Mouse (Mus musculus): ENCODE measurements around the gene Tpm4. TPM values are rescaled to one million over a fixed set of nuclear protein-coding genes. Genes with fewer than 3 reads are reported as not detected.
A peak's percentile ranks its signal among the peaks of the same experiment; 100 is the strongest.
"Not testable (repeated sequence)": the region's sequence is repeated elsewhere in the genome, so short reads cannot be mapped to it uniquely, and the experiment has no call there.

Tpm4 gene
- 828 and 869 TPM in 2 replicates for polyA plus RNA-seq (2015; fragmentation: Nextera tagmentation; extraction: Ambion mirVana)

- H3K36me3 ChIP-seq (ENCODE audit: insufficient read depth, low read length), result peaks cover 19% of the 10 kb centered on the region
- peaks cover 19% of the 10 kb centered on the region for H3K4me1 ChIP-seq (ENCODE audit: insufficient read depth, low read length)
- peak within 1 kb of the TSS; percentile 83 for H3K4me2 ChIP-seq (replicated peaks; ENCODE audit: low read depth, low read length)
- H3K27ac ChIP-seq (ENCODE audit: low read length), result peak within 1 kb of the TSS; percentile 100
- no peaks in the 10 kb centered on the region for H3K9me3 ChIP-seq (ENCODE audit: low read length)
- peak within 1 kb of the TSS; percentile 93 for H3K4me3 ChIP-seq (ENCODE audit: low read length)
- peak within 1 kb of the TSS; percentile 95 for H3K9ac ChIP-seq (replicated peaks; ENCODE audit: low read length)
- peak; percentile 88 for ATAC-seq (ENCODE audit: low FRiP score, low TSS enrichment)
- under 1% methylated on average over 25 of the region's 49 CpGs for WGBS
- no peaks in the 10 kb centered on the region for H3K27me3 ChIP-seq (ENCODE audit: insufficient read depth, low read length)
Measured at GRCm38 (mm10) chr8:72134756-72135445, at the start of gene Tpm4. Gene Tpm4 (plus strand): TSS chr8:72134975.

- not testable (repeated sequence) for H3K36me3 ChIP-seq (ENCODE audit: insufficient read depth, low read length); H3K4me2 ChIP-seq (replicated peaks; ENCODE audit: low read depth, low read length); H3K4me1 ChIP-seq (ENCODE audit: insufficient read depth, low read length); H3K27ac ChIP-seq (ENCODE audit: low read length); H3K4me3 ChIP-seq (ENCODE audit: low read length); ATAC-seq (ENCODE audit: low FRiP score, low TSS enrichment); H3K27me3 ChIP-seq (ENCODE audit: insufficient read depth, low read length); H3K9ac ChIP-seq (replicated peaks; ENCODE audit: low read length); H3K9me3 ChIP-seq (ENCODE audit: low read length)
- WGBS, result 83% methylated on average over 3 of the region's 3 CpGs
Measured at GRCm38 (mm10) chr8:72087611-72088010, 47.2 kb upstream of the Tpm4 start.

- not testable (repeated sequence) for H3K9ac ChIP-seq (replicated peaks; ENCODE audit: low read length); H3K36me3 ChIP-seq (ENCODE audit: insufficient read depth, low read length); H3K27ac ChIP-seq (ENCODE audit: low read length); H3K9me3 ChIP-seq (ENCODE audit: low read length); H3K4me3 ChIP-seq (ENCODE audit: low read length); H3K4me2 ChIP-seq (replicated peaks; ENCODE audit: low read depth, low read length); H3K4me1 ChIP-seq (ENCODE audit: insufficient read depth, low read length); H3K27me3 ChIP-seq (ENCODE audit: insufficient read depth, low read length); ATAC-seq (ENCODE audit: low FRiP score, low TSS enrichment)
Measured at GRCm38 (mm10) chr8:72096721-72097120, 38.1 kb upstream of the Tpm4 start.

GRCm38 (mm10) chr8:72099377-72100103 lies 35.2 kb upstream of the Tpm4 start:
- H3K27me3 ChIP-seq (ENCODE audit: insufficient read depth, low read length); H3K9me3 ChIP-seq (ENCODE audit: low read length); H3K4me2 ChIP-seq (replicated peaks; ENCODE audit: low read depth, low read length); H3K36me3 ChIP-seq (ENCODE audit: insufficient read depth, low read length); H3K4me1 ChIP-seq (ENCODE audit: insufficient read depth, low read length); H3K27ac ChIP-seq (ENCODE audit: low read length); H3K4me3 ChIP-seq (ENCODE audit: low read length); H3K9ac ChIP-seq (replicated peaks; ENCODE audit: low read length): not testable (repeated sequence)
- 59% methylated on average over 6 of the region's 7 CpGs for WGBS
- ATAC-seq (ENCODE audit: low FRiP score, low TSS enrichment), result 0 out of 2 replicates have a peak, but pooled peaks have one; percentile 6

- H3K9me3 ChIP-seq (ENCODE audit: low read length), result peaks cover 6% of the 10 kb centered on the region; the same call in 1 of the 2 replicates
- WGBS, result 28% methylated on average over 4 of the region's 4 CpGs
- H3K27ac ChIP-seq (ENCODE audit: low read length), result no peak overlapping the region
- no peak overlapping the region for H3K4me3 ChIP-seq (ENCODE audit: low read length)
- no peak for ATAC-seq (ENCODE audit: low FRiP score, low TSS enrichment)
- no peak overlapping the region for H3K4me2 ChIP-seq (replicated peaks; ENCODE audit: low read depth, low read length)
- no peaks in the 10 kb centered on the region for H3K4me1 ChIP-seq (ENCODE audit: insufficient read depth, low read length)
- no peaks in the 10 kb centered on the region for H3K27me3 ChIP-seq (ENCODE audit: insufficient read depth, low read length)
- no peaks in the 10 kb centered on the region for H3K36me3 ChIP-seq (ENCODE audit: insufficient read depth, low read length)
- no peak overlapping the region for H3K9ac ChIP-seq (replicated peaks; ENCODE audit: low read length)
Measured at GRCm38 (mm10) chr8:72105165-72105564, 29.6 kb upstream of the Tpm4 start.

GRCm38 (mm10) chr8:72106740-72107139 lies 28.0 kb upstream of the Tpm4 start, which contains the start of gene Olfr374:
Gene Olfr374 (plus strand): TSS chr8:72107040.
- H3K9me3 ChIP-seq (ENCODE audit: low read length), result peaks cover 6% of the 10 kb centered on the region; the same call in 1 of the 2 replicates
- H3K4me1 ChIP-seq (ENCODE audit: insufficient read depth, low read length), result no peaks in the 10 kb centered on the region
- WGBS, result 91% methylated on average over 3 of the region's 3 CpGs
- H3K4me3 ChIP-seq (ENCODE audit: low read length), result no peak within 1 kb of the TSS
- H3K36me3 ChIP-seq (ENCODE audit: insufficient read depth, low read length), result no peaks in the 10 kb centered on the region
- H3K9ac ChIP-seq (replicated peaks; ENCODE audit: low read length), result no peak within 1 kb of the TSS
- no peak for ATAC-seq (ENCODE audit: low FRiP score, low TSS enrichment)
- H3K27ac ChIP-seq (ENCODE audit: low read length), result no peak within 1 kb of the TSS
- H3K4me2 ChIP-seq (replicated peaks; ENCODE audit: low read depth, low read length), result no peak within 1 kb of the TSS
- H3K27me3 ChIP-seq (ENCODE audit: insufficient read depth, low read length), result no peaks in the 10 kb centered on the region

GRCm38 (mm10) chr8:72110876-72111275 lies 23.9 kb upstream of the Tpm4 start:
- H3K27me3 ChIP-seq (ENCODE audit: insufficient read depth, low read length), result no peaks in the 10 kb centered on the region
- no peaks in the 10 kb centered on the region for H3K36me3 ChIP-seq (ENCODE audit: insufficient read depth, low read length)
- no peak overlapping the region for H3K4me3 ChIP-seq (ENCODE audit: low read length)
- no peak overlapping the region for H3K9ac ChIP-seq (replicated peaks; ENCODE audit: low read length)
- H3K9me3 ChIP-seq (ENCODE audit: low read length), result no peaks in the 10 kb centered on the region
- H3K27ac ChIP-seq (ENCODE audit: low read length), result no peak overlapping the region
- H3K4me2 ChIP-seq (replicated peaks; ENCODE audit: low read depth, low read length), result no peak overlapping the region
- ATAC-seq (ENCODE audit: low FRiP score, low TSS enrichment), result no peak
- H3K4me1 ChIP-seq (ENCODE audit: insufficient read depth, low read length), result no peaks in the 10 kb centered on the region
- WGBS, result 82% methylated on average over 6 of the region's 6 CpGs

- Histone ChIP-seq H3K4me3 (ENCODE audit: low read length) (no peak overlapping the region), H3K36me3 (ENCODE audit: insufficient read depth, low read length) (no peaks in the 10 kb centered on the region), H3K27ac (ENCODE audit: low read length) (no peak overlapping the region), H3K4me1 (ENCODE audit: insufficient read depth, low read length) (no peaks in the 10 kb centered on the region), H3K4me2 (replicated peaks; ENCODE audit: low read depth, low read length) (no peak overlapping the region), H3K27me3 (ENCODE audit: insufficient read depth, low read length) (no peaks in the 10 kb centered on the region), H3K9me3 (ENCODE audit: low read length) (no peaks in the 10 kb centered on the region), H3K9ac (replicated peaks; ENCODE audit: low read length) (no peak overlapping the region)
- 64% methylated on average over 3 of the region's 3 CpGs for WGBS
- no peak for ATAC-seq (ENCODE audit: low FRiP score, low TSS enrichment)
Measured at GRCm38 (mm10) chr8:72112486-72112885, 22.3 kb upstream of the Tpm4 start.

- ATAC-seq (ENCODE audit: low FRiP score, low TSS enrichment), result no peak
Measured at GRCm38 (mm10) chr8:72115202-72115601, 19.6 kb upstream of the Tpm4 start.

GRCm38 (mm10) chr8:72118616-72119015 lies 16.2 kb upstream of the Tpm4 start:
- Histone ChIP-seq H3K27me3 (ENCODE audit: insufficient read depth, low read length) (no peaks in the 10 kb centered on the region), H3K9me3 (ENCODE audit: low read length) (no peaks in the 10 kb centered on the region), H3K4me2 (replicated peaks; ENCODE audit: low read depth, low read length) (no peak overlapping the region), H3K4me3 (ENCODE audit: low read length) (no peak overlapping the region), H3K9ac (replicated peaks; ENCODE audit: low read length) (no peak overlapping the region), H3K36me3 (ENCODE audit: insufficient read depth, low read length) (no peaks in the 10 kb centered on the region), H3K27ac (ENCODE audit: low read length) (no peak overlapping the region), H3K4me1 (ENCODE audit: insufficient read depth, low read length) (no peaks in the 10 kb centered on the region)
- 44% methylated on average over 4 of the region's 4 CpGs for WGBS
- ATAC-seq (ENCODE audit: low FRiP score, low TSS enrichment), result no peak

More at GRCm38 (mm10) chr8:72115202-72115601, 19.6 kb upstream of the Tpm4 start:
- WGBS, result 90% methylated on average over 2 of the region's 2 CpGs
- Histone ChIP-seq H3K4me2 (replicated peaks; ENCODE audit: low read depth, low read length) (no peak overlapping the region), H3K27ac (ENCODE audit: low read length) (no peak overlapping the region), H3K27me3 (ENCODE audit: insufficient read depth, low read length) (no peaks in the 10 kb centered on the region), H3K36me3 (ENCODE audit: insufficient read depth, low read length) (no peaks in the 10 kb centered on the region), H3K9ac (replicated peaks; ENCODE audit: low read length) (no peak overlapping the region), H3K4me3 (ENCODE audit: low read length) (no peak overlapping the region), H3K9me3 (ENCODE audit: low read length) (no peaks in the 10 kb centered on the region), H3K4me1 (ENCODE audit: insufficient read depth, low read length) (no peaks in the 10 kb centered on the region)
